Mouse (Mus musculus) cerebellum, postnatal 36 days (tissue): ENCODE data around the gene Arid1b.

Experiments
- DNase-seq, 2 experiments: peaks; one replicate each; pipeline ENCODE4 v3.0.0; 2021 to 2022; ENCODE audit warnings: mixed read lengths in 2 of 2

Gene Arid1b

DNA sequence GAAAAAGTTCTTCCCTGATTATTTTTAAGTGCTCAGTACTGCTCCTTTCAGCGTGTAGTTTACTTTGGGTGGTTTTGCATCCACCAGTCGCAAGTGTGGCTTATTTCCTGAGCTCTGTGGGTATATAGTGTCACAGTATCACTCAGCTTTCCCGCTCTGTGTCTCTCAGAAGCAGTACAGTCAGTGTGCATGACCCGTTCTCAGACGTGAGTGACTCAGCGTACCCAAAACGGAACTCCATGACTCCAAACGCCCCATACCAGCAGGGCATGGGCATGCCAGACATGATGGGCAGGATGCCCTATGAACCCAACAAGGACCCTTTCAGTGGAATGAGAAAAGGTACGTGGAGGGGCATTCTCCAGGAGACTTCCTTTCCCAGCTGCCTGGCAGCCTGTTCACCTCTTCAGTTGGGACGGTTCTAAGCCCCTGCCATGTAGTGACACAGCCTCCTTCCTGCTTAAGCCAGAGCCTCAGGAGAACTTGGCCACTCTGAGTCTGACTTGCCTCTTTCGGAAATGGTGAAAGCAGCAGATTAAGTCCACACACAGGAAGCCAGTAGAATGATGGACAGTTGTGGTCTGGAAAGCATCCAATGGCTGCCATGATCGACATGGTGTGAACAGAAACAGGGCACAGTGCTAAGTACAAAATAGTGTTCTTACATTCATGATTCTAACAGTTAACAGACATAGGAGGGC is 333.5 kb downstream of the Arid1b start:
- no peak for DNase-seq

DNA sequence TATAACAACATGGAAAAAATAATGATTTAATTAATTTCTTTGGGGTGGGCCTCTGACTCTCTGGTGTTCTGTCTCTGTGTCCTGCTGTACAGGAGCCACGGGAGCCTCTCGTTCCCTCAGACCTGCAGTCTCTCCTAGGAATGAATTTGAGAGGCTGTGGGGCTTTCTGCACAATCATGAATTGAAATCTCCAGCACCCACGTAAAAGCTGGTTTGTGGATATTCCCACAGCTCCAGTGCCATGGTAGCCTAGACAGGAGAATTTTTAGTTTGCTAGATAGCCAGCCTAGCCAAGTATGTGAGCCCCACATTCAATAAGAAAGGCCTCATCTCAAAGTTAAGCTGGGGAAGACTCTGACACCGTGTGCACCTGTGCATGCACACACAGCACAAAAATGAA is 335.3 kb downstream of the Arid1b start:
- no peak for DNase-seq

DNA sequence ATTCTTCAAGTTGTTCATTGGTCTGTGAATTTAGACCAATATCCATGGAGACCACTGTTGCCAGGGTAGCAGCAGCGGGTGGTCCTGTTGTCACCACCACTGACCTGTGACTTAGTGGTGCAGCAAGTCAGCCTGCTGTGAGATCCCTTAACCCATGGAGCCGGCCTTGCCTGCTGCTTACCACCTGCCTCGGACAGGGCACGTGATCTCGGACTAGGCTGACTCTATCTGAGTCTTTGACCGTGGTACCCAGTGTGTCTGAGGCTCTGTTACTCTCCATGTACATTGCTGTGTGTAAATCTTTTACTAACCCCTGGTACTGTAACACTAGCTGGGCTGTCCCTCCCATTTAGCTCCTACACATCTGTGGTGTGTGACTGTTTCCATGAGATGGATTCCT is 335.9 kb downstream of the Arid1b start:
- no peak for DNase-seq

DNA sequence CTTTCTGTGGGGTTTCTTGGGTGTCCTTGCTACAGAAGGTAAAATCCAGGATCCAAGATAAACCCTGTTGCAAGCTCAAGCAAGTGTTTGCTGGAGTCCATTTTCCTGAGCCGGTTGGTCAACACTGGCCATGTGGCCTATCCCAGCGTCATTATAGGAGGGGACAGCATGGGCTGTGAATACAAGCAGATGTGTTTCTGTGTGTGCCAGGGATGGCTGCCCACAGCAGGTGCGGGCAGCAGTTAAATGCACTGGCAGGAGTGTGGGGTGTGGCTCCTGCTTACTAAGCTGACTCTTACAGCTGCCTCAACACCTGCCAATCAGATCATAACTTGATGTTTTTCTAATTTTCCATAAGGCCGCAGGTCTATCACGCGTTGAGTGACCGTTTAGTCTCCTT is 336.5 kb downstream of the Arid1b start:
- DNase-seq = no peak

DNA sequence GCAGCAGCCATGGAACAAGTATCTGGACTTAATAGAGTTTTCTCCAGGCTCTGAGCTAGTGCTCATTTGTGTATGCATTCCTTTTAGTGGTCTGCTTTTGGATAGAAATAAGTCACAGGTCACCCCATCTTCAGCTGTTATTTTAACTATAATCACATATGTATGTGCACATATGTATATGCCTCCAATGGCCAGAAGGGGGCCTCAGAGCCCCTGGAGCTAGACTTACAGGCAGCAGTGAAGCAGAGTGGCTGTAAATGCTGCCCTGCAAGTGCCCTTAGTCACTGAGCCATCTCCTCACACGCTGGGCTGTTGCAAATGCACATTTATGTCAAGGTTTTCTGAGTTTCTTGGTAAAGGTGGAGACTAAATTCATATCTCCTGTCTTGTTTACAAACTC is 337.3 kb downstream of the Arid1b start:
- no peak for DNase-seq

DNA sequence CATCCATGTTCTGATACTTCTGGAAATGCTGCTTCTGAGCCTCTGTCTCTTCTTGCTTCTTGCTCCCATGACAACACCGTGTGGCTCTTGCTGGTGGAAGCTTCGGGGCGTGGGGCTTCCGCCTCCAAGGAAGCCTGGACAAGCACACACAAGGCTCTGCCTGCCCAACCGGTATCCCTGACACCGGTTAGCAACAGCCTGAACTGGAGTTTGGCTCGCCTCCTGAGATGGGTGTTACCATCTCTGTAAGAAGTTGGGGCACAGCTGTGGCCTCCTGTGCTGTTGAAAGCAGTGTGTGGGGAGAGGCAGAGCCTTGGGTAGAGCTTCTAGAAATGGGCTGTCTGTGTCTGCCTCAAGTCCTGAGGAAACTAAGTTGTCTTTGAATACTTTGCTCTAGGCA is 340.4 kb downstream of the Arid1b start:
- no peak for DNase-seq

DNA sequence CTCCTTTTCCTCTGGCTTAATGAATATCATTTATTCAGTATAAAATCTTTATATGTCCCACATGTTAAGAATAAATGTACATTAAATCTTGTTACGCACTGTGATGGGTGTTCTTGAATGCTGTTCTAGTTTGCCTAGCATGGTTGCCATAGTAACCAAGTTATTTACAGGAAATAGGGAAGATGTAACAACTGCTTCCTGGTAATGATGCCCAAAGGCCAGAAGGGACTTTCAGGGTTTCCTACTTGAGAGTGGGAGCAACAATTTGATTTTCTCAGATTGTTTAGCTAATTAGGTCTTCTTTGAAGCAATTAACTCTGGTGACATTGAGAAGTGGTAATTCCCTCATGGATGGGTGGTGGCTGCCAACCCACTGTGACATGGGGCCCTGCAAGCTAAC is 350.3 kb downstream of the Arid1b start:
- DNase-seq = no peak

DNA sequence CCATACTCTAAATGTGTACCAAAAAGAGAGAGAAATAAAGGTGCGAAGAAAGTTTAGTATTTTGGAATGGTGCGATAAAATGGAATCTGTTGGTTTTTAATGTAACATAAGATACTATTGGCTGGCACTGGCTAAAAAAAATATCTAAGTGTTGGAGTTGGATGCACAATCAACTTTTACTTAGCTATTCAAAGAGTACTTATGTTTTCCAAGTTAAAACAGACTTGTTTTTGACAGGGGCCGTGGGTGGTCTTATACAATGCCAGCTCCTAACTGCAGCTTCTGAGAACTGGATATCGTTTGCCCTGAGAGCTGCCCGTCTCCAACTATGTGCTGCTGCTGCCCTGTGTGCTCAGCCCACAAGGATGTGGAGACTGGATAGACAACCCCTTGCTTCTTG is 351.7 kb downstream of the Arid1b start:
- no peak for DNase-seq

DNA sequence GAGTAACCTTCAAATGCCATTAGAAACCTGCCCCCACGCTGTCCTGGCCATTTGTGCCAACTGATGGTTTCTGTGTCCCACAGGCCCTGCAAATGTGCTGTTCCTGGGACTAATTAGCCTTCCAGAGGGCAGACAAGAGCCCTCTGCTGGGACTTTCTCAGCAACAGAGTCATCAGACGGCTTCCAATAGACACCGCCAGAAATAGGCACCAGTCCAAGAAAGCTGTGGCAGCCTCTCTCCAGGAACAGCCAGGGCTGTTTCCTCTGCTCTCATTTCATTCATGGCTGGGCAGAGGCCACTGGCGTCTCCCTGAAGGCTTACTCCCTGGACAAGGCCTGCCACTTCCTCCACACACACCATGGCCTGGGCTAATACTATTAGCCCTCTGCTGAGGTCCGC is 358.8 kb downstream of the Arid1b start:
- peak; percentile 57 to 60 for DNase-seq

DNA sequence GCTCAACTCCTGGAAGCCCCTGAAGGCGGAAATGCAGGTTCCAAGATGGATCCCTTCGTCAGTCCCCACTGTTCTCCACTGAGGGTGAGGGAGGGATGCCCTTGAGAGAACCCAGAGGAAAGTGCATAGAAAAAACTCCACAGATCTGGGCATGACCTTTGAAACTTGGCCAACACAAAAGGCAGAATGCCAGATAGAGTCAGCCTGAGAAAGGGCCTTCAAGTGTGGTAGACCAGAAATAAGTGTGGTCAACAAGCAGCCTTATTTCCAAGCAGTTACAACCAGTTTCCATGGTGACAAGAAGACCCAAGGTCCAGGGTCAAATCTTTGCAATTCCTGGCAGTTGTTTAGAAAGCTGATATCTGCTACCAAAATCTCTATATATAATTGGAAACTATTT is 366.6 kb downstream of the Arid1b start:
- DNase-seq = no peak

DNA sequence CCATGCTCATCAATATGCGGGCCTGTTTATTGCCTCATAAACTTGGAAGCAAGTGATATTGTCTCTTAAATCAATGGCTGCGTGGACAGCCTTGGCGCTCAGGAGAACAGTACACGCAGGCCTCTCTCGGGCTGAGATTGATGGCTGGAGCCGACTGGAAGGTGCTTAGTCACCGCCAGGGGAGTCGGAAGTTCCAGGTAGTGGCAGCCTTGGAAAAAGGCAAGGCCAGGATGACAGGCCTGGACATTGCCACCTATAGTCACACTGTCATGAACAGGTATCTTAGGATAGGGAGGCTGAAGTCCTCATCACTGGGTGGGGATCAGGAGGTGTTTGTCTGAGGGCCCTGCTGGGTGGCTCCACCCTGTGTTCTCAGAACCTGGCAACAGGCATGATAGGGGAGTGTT is 371.9 kb downstream of the Arid1b start:
- no peak for DNase-seq

DNA sequence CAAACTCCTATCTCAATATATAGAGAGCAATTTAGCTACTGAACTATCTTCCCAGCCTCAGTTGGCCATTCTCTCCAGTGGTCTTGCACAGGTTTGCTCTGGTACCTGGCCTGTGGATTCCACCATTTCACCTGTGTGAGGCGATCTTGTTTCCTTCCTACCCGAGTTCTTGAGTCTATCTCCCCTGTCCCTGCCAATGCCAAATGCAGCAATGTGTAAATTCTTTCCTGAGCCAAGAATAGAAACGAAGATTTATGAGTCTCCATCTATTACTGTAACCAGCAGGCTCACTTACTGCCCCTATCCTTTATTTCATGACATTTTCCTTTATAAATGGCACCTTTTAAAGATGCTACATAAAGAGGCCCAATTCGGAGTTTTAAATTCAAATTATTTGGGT is 376.9 kb downstream of the Arid1b start:
- no peak for DNase-seq

DNA sequence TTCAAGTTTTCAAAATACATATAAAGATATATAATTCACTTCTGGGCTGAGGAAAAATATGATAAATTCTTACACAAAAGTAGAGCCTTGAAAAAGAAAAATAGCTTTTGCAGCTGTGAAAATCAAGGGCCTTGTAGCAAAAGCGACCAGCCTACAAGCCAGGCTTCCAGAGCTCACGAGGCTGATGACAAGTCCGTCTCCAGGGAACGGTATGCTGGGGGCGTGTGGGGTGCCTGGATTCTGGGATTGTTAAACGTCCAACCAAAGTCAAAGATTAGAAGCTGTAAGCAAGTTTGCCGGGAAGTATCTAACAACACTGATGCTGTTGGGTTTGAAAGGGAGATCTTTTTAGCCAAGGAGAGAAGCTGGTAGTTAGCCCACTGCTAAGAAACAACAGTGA is 377.4 kb downstream of the Arid1b start:
- no peak for DNase-seq

DNA sequence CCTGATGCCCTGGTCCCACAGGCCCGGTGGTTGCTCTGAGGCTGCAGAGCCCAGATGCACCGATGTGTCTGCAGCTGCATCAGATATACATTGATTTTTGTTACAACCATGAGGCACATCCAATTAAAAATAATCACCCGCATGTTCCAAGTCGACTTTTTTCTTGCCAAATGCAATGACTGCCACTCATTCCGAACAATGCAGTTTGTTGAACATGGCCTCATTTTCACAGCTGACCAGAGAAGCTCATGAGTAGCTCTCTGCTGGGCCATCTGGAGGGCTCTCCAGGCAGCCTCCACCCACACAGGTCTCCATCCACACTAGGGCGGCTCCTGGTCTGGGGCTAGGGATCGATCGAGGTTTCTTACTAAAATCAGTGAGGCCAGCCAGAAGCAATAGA is 378.8 kb downstream of the Arid1b start:
- DNase-seq = peak; percentile 43 to 44

DNA sequence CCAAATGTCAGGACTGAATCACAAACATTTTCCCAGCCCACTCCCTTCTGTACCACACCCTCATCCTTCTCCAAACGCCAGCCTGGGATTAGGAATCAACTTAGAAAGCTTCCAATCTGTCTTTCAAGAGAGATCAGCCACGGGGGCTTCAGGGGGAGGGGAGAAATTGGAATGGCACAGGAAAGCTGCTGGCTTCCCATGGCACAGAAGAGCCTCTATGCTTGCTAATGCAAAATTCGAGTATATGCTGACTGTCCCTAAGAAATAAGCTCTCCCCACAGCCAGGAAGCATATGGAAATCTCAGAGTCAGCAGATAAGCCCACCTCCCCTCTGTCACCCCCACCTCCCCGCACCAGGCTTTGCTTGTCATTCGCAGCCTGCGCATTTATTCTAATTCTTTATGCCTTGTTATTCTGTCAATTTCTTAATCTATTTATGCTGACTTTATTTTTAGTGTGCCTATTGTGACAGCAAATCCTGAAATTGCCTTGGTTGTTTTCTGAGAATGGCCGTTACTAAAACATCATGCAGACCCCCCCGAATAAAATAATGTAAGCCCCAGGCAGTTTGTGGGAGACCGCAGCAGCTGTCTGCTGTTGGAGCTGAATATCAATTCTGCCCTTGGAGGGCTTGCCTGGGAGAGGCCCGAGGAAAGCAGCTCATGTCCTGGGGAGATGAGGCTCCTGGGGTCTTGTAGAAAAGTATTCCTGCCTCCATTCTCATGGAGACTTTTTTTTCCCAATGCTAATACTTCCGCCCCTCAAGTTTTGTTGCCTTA is 383.2 kb downstream of the Arid1b start:
- no peak for DNase-seq

DNA sequence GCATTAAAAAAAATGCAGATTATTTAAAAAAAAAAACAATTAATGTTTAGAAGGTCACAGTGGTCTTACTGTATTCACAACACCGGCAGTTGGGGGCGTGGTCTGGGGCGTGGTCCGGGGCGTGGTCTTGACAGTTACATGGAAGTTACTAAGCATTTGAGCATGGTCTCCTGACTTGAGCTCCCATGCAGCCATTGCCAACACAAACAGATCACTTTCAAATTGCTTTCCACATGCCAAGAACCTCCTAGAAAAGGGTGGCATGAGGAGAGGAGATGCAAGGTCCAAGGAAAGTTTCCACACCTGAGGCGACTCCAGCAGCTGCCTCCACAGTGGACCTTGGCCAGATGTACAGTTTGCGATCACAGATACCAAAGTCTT is 383.8 kb downstream of the Arid1b start:
- no peak for DNase-seq

DNA sequence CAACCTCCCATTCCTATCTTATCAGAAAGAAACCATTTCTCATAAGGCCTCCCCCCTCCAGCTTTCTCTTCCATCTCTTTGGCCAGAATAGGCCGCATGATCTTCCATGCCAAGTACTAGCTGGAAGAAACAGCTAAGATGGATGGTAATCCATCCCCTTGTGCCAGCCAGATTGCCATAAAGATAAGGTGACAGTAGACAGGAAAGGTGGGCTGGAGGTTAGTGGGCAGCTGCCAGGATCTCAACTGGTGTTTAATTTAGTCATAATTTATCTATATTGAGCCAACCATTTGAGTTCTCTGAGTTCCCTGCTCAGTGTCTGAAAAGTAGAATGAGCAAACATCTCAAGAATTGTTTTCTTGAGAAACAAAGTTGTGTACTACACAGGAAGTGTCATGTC is 391.6 kb downstream of the Arid1b start:
- no peak for DNase-seq

DNA sequence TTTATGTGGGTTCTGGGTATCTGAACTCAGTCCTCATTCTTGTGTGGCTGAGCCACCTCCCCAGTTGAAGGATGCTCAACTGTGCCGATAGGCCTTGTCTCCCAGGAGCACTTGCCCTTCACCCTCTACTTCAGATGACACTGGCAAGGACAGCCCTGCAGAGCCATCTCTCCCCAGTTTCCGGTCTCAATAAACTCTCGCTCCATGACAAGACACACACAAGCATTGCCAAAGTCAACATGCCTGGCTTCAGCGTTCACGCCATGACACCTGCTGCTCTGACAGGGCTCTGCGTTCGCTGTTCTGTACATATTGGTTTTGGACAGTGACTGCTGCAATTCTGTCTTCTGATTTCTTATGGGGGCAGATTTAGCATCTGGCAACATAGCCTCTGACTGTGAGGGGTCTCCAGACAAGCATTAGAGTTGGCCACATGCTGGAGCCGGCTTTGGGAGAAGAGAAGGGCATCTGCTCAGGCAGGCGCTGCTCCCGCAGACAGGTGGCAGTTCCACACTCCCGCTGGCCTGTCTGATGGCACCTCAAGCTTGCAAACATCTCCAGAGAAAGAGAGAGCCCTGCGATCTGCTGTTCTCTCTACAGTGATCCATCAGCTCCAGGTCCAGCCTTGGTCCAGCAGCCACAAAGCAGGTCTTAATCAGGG is 392.9 kb downstream of the Arid1b start:
- peak; percentile 74 to 77 for DNase-seq

DNA sequence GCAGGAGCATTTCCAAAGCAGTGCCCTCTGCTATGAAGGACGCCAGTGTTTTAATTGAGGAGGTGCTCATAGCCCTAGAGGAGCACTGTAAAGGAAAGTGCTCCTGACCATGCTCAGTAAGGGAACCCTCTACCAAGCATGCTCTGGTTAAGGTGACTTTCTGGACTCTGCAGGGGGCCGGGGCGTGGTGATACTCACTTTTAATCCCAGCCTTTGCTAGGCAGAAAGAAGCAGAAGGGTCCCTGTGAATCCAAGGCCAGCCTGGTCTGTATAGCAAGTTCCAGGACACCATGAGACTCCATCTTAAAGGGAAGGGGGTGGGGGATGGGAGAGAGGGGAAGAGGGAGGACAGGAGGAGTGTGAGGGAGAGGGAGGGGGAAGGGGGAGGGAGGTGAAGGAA is 394.2 kb downstream of the Arid1b start:
- DNase-seq = no peak

DNA sequence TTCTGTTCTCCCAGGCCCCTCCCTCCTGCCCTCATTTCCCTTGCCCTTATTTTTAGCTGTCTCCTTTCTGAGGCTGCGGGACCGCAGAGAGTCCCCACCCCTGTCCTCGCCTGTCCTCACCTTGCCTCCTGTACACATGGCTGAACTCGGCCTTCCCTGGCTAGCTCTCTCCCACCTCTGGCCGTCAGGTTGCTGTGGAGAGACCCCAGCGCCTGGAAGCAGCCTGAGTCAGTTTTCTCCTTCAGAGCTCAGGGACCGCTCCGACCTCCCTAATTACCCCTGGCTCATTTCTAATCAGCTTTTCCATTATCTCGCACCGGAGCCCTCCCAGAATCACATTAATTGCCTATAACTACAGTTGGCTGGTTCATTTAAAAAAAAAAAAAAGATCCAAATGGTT is 396.6 kb downstream of the Arid1b start:
- DNase-seq = no peak

DNA sequence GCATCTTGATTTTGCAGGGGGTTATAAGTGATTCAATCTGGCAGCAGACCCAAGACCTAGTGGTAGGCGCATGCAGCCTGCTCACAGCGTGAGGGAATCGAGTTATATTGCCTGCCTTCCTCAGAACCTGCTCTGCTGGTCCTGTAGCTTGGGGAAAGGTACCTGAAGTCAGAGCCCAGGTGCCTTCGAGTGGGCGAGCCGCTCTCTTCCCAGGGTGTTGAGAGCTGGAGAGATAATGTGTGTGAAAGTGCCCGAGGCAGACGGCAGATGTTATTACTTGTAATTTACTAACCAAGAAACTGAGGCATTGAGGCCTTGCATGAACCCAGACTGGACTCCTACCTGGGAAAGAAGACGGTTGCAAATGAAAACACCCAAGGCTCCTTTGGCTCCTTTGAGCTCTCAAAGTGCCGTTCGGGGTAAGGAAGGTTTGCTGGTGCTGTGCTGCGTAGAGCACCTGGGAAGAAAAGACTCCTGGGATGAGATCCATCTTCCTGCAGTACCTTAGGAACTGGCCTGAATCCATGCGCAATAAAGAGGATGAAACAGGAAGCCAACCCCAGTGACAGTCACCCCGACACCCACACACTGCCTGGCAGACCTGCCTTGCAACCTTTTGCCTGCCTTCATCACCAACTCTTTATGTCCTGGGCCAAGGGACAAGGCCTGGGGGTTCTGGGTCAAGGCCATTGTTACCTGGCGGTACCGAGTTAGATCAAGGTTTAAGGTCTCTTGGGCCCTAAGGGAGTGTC is 401.5 kb downstream of the Arid1b start:
- no peak for DNase-seq

DNA sequence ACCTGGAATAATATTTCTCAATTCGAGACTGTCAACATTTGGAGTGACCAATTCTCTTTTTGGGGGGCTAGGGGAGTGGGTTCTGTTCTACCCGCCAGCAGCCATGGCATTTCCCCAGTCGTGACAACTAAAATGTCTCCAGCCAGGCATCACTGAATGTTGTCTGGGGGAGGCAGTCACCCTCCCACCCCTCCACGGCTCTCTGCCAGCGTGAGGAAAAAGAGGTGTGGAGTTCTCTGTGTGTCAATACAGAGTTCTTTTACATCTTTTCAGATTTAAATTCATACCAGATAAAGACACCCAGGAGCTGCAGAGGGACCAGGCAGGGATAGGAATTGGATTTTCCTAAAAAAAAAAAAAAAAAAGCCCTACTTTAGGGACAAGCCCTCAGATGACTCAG is 402.1 kb downstream of the Arid1b start:
- DNase-seq = no peak
